Mouse (Mus musculus) midbrain, postnatal 0 days (tissue): Measurements from ENCODE around the gene Selenoo. TPM values are rescaled to one million over a fixed set of nuclear protein-coding genes. Genes with fewer than 3 reads are reported as not detected.

Source experiments
- ATAC-seq: fragments of 200-750 bp; cut with Nextera tagmentation; 2 replicates; pipeline ENCODE4 v1.8.0; 2017; ENCODE audit warnings: moderate number of reproducible peaks, mild to moderate bottlenecking, moderate TSS enrichment, moderate library complexity; ENCODE audit not compliant: low FRiP score
- DNase-seq: peaks from one replicate; pipeline ENCODE4 v3.0.0-alpha.2; 2015; ENCODE audit warnings: low spot score
- H3K27ac ChIP-seq: fragments of 300-500 bp; sonication (generic); 2 replicates; pipeline ENCODE4 v1.5.1; 2014; ENCODE audit warnings: low read depth, mild to moderate bottlenecking, low read length, mixed read lengths
- H3K27me3 ChIP-seq: fragments of 300-500 bp; sonication (generic); 2 replicates; pipeline ENCODE4 v1.6.1; 2014; ENCODE audit warnings: low read length, control low read depth, mixed read lengths; ENCODE audit not compliant: insufficient read depth
- H3K36me3 ChIP-seq: fragments of 300-500 bp; sonication (generic); 2 replicates; pipeline ENCODE4 v1.6.1; 2014; ENCODE audit warnings: low read length, control low read depth, mixed read lengths; ENCODE audit not compliant: insufficient read depth
- H3K4me1 ChIP-seq: fragments of 300-500 bp; sonication (generic); 2 replicates; pipeline ENCODE4 v1.6.1; 2014; ENCODE audit warnings: mild to moderate bottlenecking, control low read depth, antibody characterized with exemption, low read length, mixed read lengths; ENCODE audit not compliant: insufficient read depth
- H3K4me2 ChIP-seq: fragments of 300-500 bp; sonication (generic); 2 replicates; pipeline ENCODE4 v1.6.1; 2014; ENCODE audit warnings: low read depth, mild to moderate bottlenecking, low read length, mixed read lengths; ENCODE audit not compliant: poor library complexity, severe bottlenecking
- H3K4me3 ChIP-seq: fragments of 300-500 bp; sonication (generic); 2 replicates; pipeline ENCODE4 v1.5.1; 2014; ENCODE audit warnings: low read depth, mild to moderate bottlenecking, low read length, moderate library complexity
- H3K9ac ChIP-seq: fragments of 300-500 bp; sonication (generic); replicated peaks from 2 replicates; pipeline ENCODE4 v1.6.1; 2014; ENCODE audit warnings: mild to moderate bottlenecking, low read length, moderate library complexity, mixed read lengths; ENCODE audit not compliant: poor library complexity, severe bottlenecking
- H3K9me3 ChIP-seq: fragments of 300-500 bp; sonication (generic); 2 replicates; pipeline ENCODE4 v1.6.1; 2016; ENCODE audit warnings: low read length, control low read depth
- CTCF ChIP-seq: IDR thresholded peaks from 2 replicates; pipeline ENCODE4 v1.5.1; 2016; ENCODE audit warnings: antibody characterized with exemption, mild to moderate bottlenecking
- WGBS: fragments of 180-500 bp; shearing (Covaris S2); extraction: QIAGEN DNeasy Blood & Tissue Kit; methylation state at CpG from one replicate; pipeline ENCODE4 v1.1.7; 2014; 5-methylcytosine and 5-hydroxymethylcytosine counted together
- polyA plus RNA-seq: library from polyadenylated mRNA; unstranded; fragments of >200 nt; fragmentation: Nextera tagmentation; extraction: Ambion mirVana; gene quantifications from 2 replicates; pipeline ENCODE4 v1.2.1, GENCODE M21; 2015
- total RNA-seq: library from RNA; depleted of rRNA; stranded (reverse); fragments of >200 nt; gene quantifications from 2 replicates; pipeline ENCODE4 v1.2.3, GENCODE M21; 2014

The Selenoo gene
- total and polyA plus RNA-seq, 2 experiments from 2014 or later: 19.0 to 42.3 TPM

- Histone ChIP-seq H3K4me3 (no peak overlapping the region), H3K36me3 (peaks cover 86% of the 10 kb centered on the region), H3K4me2 (no peak overlapping the region), H3K9me3 (no peaks in the 10 kb centered on the region), H3K4me1 (no peaks in the 10 kb centered on the region), H3K27ac (no peak overlapping the region), H3K9ac (no peak overlapping the region), H3K27me3 (no peaks in the 10 kb centered on the region)
- no peak for DNase-seq
- 88% methylated on average over 1 of the region's 1 CpGs for WGBS
- ATAC-seq: no peak
- TF ChIP-seq CTCF: no peak
These were observed 18.1 kb downstream of the Selenoo start for GRCm38 (mm10) chr15:89106976-89107375.

GRCm38 (mm10) chr15:89110147-89110546 is 21.3 kb downstream of the Selenoo start:
- Histone ChIP-seq H3K27me3 (no peaks in the 10 kb centered on the region), H3K9ac (no peak overlapping the region)
- 90% methylated on average over 8 of the region's 9 CpGs for WGBS

GRCm38 (mm10) chr15:89118007-89118406 is 29.1 kb downstream of the Selenoo start:
- Histone ChIP-seq H3K27ac (no peak overlapping the region), H3K27me3 (no peaks in the 10 kb centered on the region), H3K9ac (no peak overlapping the region), H3K4me3 (no peak overlapping the region), H3K36me3 (peaks cover 21% of the 10 kb centered on the region), H3K9me3 (no peaks in the 10 kb centered on the region), H3K4me2 (no peak overlapping the region), H3K4me1 (0 out of 2 replicates have a peak, but pooled peaks cover 2% of the 10 kb centered on the region)
- peak; percentile 65 for TF ChIP-seq CTCF
- DNase-seq (no peak), ATAC-seq (no peak)

More at GRCm38 (mm10) chr15:89110147-89110546, 21.3 kb downstream of the Selenoo start:
- no peak overlapping the region for H3K4me2 ChIP-seq
- H3K27ac ChIP-seq: no peak overlapping the region
- H3K4me3 ChIP-seq: no peak overlapping the region
- DNase-seq (no peak), ATAC-seq (no peak)
- peaks cover 66% of the 10 kb centered on the region for H3K36me3 ChIP-seq
- TF ChIP-seq CTCF: no peak
- no peaks in the 10 kb centered on the region for H3K4me1 ChIP-seq
- H3K9me3 ChIP-seq: no peaks in the 10 kb centered on the region

GRCm38 (mm10) chr15:89122649-89123366 is 33.9 kb downstream of the Selenoo start, which contains the start of gene Tubgcp6:
Gene Tubgcp6, minus strand, starts transcription at chr15:89123112.
- Histone ChIP-seq H3K27ac (peak within 1 kb of the TSS; percentile 87), H3K4me3 (peak within 1 kb of the TSS; percentile 79), H3K27me3 (no peaks in the 10 kb centered on the region), H3K9ac (peak within 1 kb of the TSS; percentile 81), H3K36me3 (peaks cover 6% of the 10 kb centered on the region), H3K4me1 (peaks cover 13% of the 10 kb centered on the region), H3K4me2 (peak within 1 kb of the TSS; percentile 83), H3K9me3 (no peaks in the 10 kb centered on the region)
- ATAC-seq (peak; percentile 80), DNase-seq (peak; percentile 97)
- under 1% methylated on average over 47 of the region's 47 CpGs for WGBS
- TF ChIP-seq CTCF: no peak

- WGBS: 36% methylated on average over 11 of the region's 11 CpGs
- peak overlapping the region; percentile 83 for H3K4me2 ChIP-seq
- peaks cover 17% of the 10 kb centered on the region for H3K4me1 ChIP-seq
- peaks cover 3% of the 10 kb centered on the region; the same call in 1 of the 2 replicates for H3K36me3 ChIP-seq
- peak overlapping the region; percentile 81 for H3K9ac ChIP-seq
- H3K27me3 ChIP-seq: no peaks in the 10 kb centered on the region
- TF ChIP-seq CTCF: peak; percentile 65
- peak overlapping the region; percentile 79 for H3K4me3 ChIP-seq
- H3K9me3 ChIP-seq: no peaks in the 10 kb centered on the region
- peak overlapping the region; percentile 87 for H3K27ac ChIP-seq
- DNase-seq (peak; percentile 64), ATAC-seq (peak; percentile 33; the same call in 1 of the 2 replicates)
These were observed 34.7 kb downstream of the Selenoo start for GRCm38 (mm10) chr15:89123595-89123994.

- peak overlapping the region; percentile 87; the same call in 1 of the 2 replicates for H3K27ac ChIP-seq
- H3K9ac ChIP-seq: no peak overlapping the region; the same call in 1 of the 2 replicates
- H3K27me3 ChIP-seq: no peaks in the 10 kb centered on the region
- TF ChIP-seq CTCF: no peak
- H3K4me2 ChIP-seq: no peak overlapping the region
- H3K9me3 ChIP-seq: no peaks in the 10 kb centered on the region
- H3K4me3 ChIP-seq: no peak overlapping the region
- DNase-seq: no peak
- peaks cover 17% of the 10 kb centered on the region for H3K4me1 ChIP-seq
- 90% methylated on average over 3 of the region's 3 CpGs for WGBS
- no peak for ATAC-seq
- peaks cover 3% of the 10 kb centered on the region; the same call in 1 of the 2 replicates for H3K36me3 ChIP-seq
These were observed 35.4 kb downstream of the Selenoo start for GRCm38 (mm10) chr15:89124312-89124711.
